Mouse (Mus musculus) T-helper 2 cell (primary cell): Measurements from ENCODE around the gene Abracl.

Experiments
- in situ Hi-C: fragments of 300-600 bp; cut with MboI, MseI; formaldehyde crosslinking; loops from one replicate; pipeline ENCODE4 v1.15.1; 2025; ENCODE audit warnings: high pct_unique_total_duplicates

The Abracl gene

DNA sequence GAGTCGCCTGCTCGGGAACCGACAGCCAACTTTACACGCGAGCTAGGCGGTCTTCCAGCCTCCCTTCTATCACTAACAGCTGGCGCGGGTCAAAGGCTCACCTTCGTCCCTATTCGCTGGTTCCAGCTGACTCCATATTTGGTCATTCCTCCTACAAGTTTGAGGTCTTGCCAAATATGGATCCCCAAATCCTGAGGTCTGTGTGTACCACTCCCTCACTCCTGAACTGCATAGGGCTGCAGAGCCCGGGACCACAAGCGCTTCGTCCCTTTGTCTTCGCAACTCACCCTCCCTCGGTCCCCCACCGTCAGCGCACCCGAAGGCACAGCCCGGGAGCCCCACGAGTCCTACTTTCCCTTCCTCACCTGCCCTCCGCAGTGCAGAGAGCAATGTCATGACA, 776 bp downstream of the Abracl start:
- in situ Hi-C loops = no loop called here

DNA sequence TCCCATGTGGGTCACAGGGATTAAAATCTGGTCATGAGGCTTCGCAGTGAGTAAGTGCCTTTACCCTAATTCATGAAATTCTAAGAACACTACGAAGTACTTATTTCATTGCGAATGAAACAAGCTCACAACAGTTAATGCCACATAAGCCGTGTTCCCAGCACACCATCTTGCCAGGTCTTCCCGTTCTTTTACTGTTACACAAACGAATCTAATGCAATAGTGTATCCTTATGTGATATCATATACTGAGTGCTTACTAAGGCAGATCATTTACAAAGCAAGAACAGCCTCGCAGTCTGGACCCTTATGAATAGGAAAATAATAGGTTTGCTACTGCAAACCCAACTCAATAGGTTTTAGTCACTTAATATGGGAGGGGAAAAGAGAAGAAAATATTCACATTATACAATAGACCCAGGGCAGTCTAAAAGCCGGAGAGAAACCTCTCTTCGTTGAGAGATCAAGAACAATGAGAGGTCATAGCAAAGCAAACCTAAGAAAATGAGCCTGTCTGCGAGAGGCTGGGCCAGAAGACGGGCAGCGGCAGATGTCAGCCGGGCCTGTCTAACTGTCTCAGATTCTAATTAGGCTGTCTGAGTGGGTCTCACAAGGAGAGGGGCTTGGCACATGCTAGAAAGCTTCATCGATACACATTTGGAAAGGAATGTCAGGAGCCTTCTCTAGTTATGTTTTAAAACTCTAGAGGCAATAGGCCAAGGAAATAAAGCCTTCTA, 1.3 kb downstream of the Abracl start:
- in situ Hi-C loops = no loop called here

GRCm38 (mm10) chr10:18020846-18021245, 2.2 kb downstream of the Abracl start:
- in situ Hi-C loops = no loop called here

DNA sequence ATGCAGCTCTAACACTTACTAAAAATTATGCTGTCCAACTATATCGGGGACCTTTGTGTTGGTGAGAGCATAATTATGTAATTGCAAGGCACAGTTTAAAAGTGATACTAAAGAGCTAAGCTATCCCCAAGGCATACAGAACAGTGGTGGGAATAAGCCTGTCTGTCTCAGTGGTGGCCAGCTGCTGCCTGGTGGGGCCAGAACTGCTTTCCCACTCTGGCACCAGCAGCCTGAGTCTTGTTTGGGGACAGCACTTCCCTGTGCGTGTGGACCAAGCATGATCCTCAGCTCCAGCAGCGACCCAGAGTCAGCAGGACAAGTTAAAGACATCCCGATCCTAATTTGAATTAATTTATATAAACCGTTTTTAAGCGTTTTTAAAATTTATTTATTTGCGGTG, 2.6 kb downstream of the Abracl start:
- in situ Hi-C loops = no loop called here

- in situ Hi-C loops = no loop called here
Measured at GRCm38 (mm10) chr10:18011761-18012160, 11.3 kb downstream of the Abracl start.

DNA sequence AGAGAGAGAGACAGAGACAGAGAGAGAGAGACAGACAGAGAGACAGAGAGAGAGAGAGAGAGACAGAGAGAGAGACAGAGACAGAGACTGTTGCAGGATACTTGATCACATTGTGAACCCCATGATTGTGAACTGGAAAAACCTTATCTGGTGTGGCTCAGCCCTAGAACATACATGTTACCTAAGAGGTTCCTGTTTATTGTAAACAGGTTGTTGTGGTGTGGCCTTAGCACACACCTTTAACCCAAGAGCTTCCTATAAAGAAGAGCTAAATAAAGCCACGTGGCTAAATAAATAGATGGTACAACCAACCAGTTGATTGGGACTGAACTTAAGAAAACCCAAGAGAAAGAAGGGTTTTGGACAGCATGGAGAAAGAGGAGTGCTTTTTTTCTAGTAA, 13.3 kb downstream of the Abracl start:
- in situ Hi-C loops = no loop called here

DNA sequence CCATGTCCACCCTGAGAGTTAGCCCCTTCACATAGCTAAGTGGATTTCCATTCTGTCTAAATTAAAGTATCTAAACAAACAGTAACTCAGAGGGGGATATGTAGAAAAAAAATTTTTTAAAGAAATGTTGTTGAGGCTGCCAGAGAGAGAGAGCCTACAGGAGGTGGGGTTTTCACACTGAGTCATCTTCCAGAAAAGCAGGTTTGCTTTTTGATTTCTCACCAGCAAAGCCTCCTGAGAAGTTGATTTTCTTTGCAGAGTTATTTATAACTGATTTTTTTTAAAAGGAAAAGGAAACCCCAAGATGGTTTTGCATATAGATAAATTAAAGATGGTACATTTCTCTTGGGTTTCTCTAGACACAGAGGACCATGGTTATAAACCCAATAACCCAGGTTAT, 15.0 kb downstream of the Abracl start:
- in situ Hi-C loops = no loop called here

- in situ Hi-C loops = no loop called here
Measured at GRCm38 (mm10) chr10:18007243-18007642, 15.8 kb downstream of the Abracl start.

GRCm38 (mm10) chr10:18006756-18007155, 16.3 kb downstream of the Abracl start:
- in situ Hi-C loops = no loop called here

DNA sequence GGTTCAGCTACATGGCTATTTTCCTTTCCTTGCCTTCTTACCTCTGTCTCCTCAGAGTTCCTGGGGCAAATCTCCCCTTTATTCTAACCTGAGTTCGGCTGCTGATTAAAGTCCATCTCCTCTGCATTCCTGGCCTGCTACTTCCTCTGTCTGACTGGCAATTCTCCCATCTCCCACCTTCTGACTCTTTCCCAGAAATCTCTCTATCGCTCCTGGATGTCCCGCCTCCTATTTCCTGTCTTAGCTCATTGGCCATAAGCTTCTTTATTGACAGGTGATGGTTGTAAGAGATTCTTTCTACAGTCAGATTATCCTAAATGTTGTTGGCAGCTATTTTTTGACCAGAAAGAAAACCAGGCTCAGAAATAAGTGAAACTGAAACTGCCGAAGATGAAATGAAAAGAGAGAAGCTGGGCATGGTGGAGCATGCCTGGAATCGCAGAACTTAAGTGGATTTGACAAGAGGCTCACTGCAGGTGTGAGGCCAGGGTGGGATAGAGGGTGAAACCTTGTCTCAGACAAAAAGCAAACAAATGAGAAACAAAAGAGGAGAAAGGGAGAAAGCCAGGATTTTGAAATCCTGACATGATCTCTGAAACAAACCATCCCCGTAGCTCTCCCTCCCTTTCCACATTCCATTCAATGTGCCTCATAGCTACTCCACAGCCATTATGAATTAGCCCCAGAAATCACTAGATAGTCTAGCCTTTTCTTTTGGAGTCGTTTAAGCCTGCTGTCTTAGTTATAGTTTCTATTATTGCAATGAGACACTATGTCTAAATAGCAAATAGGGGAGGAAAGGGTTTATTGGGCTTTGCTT, 17.7 kb downstream of the Abracl start:
- in situ Hi-C loops = no loop called here

DNA sequence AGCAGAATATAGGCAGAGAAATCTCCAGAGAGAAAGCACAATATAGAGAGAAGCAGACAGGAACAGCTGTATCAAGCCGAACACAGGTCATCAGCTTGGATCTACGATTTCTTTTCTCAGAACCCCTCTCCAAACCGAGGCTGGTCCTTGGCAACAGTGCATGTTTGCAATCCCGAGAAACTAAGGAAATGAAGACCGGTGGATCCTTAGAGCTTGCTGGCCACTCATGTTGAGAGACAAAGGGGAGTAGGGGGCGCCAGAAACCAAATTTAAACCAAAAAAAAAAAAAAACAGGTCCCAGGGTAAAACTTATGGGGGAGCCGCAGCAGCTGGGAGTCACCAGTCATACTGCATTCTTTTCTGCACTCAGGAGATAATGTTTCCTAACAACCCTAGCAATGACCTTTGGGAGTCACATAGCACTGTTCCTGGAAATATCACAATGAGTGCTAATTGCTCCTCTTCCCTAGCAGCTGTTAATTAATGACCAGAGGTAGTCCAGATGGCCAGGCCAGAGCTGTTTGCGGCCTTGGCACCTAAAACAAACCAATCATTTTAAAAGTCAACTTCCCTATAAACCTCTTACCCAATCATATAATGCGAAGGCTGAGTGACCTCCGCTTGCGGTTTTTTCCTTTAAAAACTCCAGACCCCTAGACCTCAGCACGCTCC, 19.0 kb downstream of the Abracl start:
- in situ Hi-C loops = no loop called here

GRCm38 (mm10) chr10:17990576-17990975, 32.5 kb downstream of the Abracl start:
- in situ Hi-C loops = no loop called here

- in situ Hi-C loops = no loop called here
Measured at GRCm38 (mm10) chr10:17989136-17989535, 34.0 kb downstream of the Abracl start.

DNA sequence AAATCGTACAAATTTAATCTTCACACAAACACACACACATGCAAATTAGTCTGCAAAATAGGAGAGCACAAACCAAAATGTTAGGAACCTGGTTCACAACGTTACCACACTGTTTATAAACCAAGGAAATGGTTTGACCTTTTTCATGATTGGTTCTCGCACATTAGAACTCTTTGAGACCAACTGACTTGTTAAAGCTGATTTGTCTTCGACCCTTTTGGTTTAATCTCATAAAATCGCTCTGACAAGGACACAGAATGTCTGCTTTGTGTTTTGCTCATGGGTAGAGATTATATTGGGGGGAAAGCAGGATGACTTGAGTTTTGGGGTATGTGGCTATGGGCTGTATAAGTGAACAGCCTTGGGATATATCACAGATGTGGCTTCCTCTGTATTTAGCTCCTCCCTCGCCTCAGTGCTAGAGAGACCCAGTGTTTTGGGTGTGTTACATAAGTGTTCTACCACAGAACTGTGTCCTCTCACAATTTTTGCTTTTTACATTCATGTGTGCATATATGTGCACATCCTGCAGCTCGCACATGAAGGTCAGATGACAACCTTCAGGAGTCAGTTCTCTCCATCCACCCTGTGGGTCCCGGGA, 35.2 kb downstream of the Abracl start:
- in situ Hi-C loops = no loop called here

- in situ Hi-C loops = no loop called here
Measured at GRCm38 (mm10) chr10:17983313-17983712, 39.8 kb downstream of the Abracl start.

DNA sequence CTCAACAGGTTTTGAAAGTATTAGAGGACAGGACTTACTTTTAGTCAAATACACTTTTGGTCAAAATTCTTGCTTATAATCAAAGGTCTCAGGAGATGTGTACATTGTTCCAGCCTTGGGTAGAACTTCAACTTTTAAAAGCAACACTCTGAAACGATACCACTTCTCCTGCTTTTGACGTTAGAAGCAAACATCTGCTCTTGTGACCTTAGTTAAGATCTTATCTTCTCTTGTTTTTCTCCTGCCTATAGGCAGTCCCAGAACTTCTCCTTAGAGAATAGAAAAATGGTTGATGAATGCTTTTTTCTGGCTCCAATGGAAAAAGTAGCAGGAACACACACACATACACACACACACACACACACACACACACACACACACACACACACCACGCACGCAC, 57.0 kb downstream of the Abracl start:
- in situ Hi-C loops = no loop called here
